Mouse (Mus musculus): Measurements from ENCODE around the gene Akap9. TPM values are rescaled to one million over a fixed set of nuclear protein-coding genes. Genes with fewer than 3 reads are reported as not detected.

The Akap9 gene
- polyA plus RNA-seq (2017; shearing (Covaris generic)): 110 TPM

DNA sequence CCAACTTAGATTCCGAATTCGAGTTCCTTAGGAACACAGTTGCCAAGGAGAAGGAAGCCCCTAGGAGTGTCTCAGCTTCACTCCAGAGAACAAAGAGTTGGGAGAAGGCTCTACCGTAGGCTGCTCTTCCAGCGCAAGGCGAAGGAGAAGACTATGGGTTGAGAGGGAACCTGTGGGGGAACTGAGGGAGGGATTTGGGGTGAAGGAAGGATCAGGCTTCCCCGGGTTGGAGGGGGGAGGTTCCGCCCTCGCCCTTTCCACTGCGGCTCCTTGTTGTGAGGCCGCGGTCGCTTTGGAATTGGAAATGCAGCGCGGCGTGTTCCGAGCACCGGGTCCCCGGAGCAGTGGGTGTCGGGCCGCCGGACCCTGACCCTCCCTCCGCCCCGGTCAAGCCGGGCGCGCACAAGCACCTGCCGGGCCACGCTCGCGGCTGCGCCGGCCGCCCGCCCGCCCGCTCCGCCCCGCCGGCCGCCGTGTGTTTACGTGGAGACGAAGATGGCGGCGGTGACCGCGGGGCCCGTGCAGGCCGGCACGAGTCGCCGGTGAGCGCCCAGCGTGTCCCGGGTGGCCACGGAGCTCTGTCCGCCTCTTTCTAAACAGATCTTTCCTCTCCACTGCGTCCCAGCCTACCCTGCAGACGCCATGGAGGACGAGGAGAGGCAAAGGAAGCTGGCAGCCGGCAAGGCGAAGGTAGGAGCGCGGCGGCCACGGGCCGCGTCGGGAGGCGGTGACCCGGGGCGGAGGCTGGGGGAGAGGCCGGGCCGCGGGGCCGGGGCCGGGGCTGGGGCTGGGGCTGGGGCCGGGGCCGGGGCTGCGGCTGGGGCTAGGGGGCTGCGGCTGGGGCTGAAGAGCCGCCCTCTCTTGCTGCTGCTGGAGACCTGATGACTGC, at the start of gene Akap9:
Gene Akap9 (plus strand): TSS at position 254 of the 889 bp plus-strand sequence.

GRCm38 (mm10) chr5:3893459-3894293, 34.2 kb upstream of the Akap9 start, which contains the start of gene Mterf1a:
Gene Mterf1a, minus strand, starts transcription at chr5:3893933.

DNA sequence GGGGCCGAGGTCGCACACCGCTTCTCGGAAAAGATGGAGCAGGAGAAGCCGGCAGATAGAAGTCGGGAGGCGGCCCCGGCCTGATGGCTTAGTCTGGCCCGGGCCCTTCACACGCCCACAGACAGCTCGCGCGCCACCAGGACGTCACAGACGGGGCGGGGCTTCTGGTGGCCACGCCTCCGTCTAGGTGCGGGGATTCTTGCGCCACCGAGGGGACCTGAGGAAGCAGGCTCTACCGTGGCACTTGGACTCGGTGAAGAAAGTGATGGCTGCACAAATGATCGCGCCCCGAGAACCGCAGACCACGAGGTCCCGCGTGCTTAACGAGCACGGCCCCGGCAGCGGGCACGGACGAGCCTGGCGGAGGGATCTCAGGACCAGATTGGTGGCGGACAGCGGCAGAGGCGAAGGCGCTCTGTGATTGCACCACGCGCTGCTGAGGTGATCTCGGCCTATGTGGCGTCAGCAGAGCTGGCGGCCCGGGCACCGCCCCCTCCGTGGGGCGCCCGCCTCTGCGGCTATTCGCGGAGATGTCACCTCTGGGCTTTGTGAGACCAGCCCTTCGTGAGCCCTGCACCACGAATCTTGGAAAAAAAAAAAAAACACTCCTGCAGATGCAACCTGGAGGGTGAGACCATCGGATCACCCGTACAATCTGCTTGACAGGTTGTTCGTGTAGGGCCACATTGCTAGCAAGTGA, 176.6 kb downstream of the Akap9 start, which contains the start of gene Cyp51:
Gene Cyp51 (minus strand): TSS at position 406 of the 700 bp plus-strand sequence.

Other genes starting within 250 kb of the Akap9 start
- 52.1 TPM for gene Ankib1, start 125.1 kb upstream of the Akap9 start, polyA plus RNA-seq (2017; shearing (Covaris generic))
- 57.8 TPM for gene Krit1, start 124.9 kb upstream of the Akap9 start, polyA plus RNA-seq (2017; shearing (Covaris generic))
- 0.21 TPM for gene Lrrd1, start 82.9 kb upstream of the Akap9 start, polyA plus RNA-seq (2017; shearing (Covaris generic))
- 6.7 TPM for gene Mterf1a, start 34.1 kb upstream of the Akap9 start, polyA plus RNA-seq (2017; shearing (Covaris generic))
- 54.2 TPM for gene Cyp51, start 176.7 kb downstream of the Akap9 start, polyA plus RNA-seq (2017; shearing (Covaris generic))